Mouse (Mus musculus) CD4-positive, CD25-positive, alpha-beta regulatory T cell, adult 4 months (primary cell): ENCODE results near the gene Eme1. TPM values are rescaled to one million over a fixed set of nuclear protein-coding genes. Genes with fewer than 3 reads are reported as not detected.
A peak's percentile ranks its signal among the peaks of the same experiment; 100 is the strongest.

Experiments
- ATAC-seq: one replicate; pipeline ENCODE4 v1.8.0; 2017
- polyA plus RNA-seq, 2 experiments: library from polyadenylated mRNA; unstranded; fragments of 100-300 nt; shearing (Covaris generic); gene quantifications; one replicate each; pipeline ENCODE4 v1.2.1; 2017

Eme1 gene
- polyA plus RNA-seq, 2 experiments from 2014 or later = 2.0 to 3.1 TPM

DNA sequence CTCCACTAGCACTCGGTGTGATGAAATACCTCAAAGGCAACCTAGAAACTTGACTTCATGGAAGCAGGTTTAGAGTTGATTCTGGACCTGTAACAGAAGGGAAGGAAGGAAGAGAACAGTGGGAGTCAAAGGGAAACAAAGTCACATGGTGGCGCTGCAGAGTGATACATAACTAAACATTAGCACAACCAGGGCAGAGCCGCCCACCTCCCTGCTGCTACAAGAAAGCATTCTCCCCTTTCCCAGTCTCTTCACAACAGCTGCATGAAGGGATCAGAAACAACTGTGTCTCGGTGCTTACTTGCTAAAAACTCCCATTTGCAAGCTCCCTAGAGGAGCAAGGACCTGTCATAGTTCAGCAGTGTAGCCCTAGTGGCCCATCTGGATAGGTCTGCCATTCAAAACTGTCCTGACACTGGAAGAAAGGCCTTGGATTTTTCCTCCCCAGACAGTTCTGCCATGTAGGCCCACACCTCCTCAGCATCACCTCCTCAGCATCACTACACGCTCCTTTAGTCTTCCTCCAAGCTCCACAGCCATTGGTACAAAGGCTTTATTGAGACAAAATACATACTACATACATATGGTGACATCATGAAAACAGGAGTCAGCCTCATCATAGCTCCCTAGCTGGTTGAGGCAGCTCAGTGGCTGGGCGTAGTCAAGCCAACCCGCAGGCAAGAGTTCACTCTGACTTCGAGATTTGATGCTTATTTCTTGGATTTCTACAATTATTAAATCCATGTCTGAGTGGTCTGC, 9.1 kb downstream of the Eme1 start:
- no peak for ATAC-seq

DNA sequence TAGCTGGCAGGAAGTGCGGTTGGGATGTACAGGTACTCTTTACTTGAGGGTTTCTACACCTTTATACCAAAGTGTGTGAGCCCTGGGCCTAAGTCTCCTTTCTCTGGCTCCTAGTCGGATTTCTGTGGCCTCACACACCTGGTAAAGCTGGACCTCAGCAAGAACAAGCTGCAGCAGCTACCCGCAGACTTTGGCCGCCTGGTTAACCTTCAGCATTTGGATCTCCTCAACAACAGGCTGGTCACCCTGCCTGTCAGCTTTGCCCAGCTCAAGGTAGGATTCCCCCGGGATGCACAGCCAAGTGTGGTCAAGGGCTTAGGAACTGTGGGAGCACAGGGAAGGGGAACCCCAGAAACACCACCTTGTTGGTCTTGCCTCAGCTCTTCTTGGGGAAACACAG, 19.3 kb downstream of the Eme1 start:
- ATAC-seq = no peak

DNA sequence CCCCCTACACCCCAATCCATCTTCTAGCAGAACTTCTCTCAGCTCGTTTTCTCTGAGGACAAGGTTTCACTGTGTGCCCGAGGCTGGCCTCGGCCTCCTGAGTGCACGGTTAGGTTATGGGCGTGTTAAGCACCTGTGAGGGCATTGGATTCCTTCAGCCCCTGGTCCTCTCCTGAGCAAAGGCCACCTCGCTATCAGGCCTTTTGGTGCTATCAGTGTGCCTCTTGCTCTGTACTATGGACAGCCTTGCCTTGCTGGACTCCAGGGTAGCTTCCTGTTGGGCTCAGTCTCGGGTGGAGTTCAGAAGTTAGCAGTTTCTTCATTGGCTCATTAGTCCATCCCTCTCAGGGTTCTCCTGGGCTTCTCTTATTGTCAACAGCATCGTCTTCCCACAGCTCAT, 20.8 kb downstream of the Eme1 start:
- ATAC-seq = no peak

DNA sequence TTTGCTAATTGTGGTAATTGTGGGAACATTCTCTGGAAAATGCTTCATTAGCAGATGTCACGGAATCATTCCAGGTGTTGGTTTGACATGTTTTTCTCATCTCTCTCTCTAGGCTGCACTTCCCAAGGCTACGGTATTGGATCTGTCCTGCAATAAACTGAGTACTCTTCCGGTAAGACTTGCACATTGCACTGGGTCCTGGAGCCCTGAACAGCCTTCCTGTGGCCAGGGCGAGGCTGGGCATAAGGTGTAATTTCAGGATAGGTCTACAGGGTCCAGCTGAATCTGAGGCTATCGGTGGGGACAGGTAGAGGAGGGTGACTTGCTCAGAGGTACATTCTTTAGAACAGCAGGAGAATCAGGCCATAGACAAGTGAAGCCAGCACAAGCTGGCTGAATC, 21.8 kb downstream of the Eme1 start:
- ATAC-seq = no peak

DNA sequence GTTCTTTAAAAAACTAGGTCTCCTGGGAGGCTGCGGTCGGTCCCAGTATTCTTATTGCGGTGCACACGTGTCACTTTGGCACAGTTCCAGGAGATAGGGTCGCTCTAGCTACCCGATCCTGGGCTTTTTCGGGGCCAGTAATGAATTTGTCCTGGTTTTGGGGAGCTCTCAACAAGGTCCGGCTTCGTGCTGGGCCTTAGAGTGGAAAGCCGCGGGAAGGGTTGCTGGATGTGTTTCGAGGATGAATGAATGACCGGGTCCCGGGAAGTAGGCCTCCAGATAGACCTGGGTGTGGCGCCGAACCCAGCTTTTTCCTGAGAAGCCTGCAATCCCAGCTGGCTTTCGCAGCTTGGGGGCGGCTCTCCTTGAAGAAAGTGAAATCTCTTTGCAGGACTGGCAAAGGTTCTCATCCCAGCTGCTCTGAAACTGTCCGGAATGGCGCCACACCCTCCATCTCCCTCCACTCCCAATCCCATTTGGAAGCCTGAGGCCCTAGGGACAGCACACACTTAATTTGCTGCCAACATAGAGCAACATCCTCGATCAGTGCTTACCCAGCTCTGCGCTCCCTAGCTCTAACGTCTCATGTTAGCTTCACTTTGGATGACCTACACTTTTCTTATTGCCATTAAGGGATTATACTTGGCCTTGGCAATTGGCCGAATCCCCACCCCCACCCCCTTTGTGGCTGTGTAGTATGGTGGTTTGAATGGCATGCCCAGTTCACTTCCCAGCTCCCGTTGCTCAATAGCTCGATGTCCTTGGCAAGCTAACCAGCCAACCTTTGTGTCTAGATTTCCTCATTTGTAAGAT, 23.4 kb downstream of the Eme1 start:
- ATAC-seq = no peak

DNA sequence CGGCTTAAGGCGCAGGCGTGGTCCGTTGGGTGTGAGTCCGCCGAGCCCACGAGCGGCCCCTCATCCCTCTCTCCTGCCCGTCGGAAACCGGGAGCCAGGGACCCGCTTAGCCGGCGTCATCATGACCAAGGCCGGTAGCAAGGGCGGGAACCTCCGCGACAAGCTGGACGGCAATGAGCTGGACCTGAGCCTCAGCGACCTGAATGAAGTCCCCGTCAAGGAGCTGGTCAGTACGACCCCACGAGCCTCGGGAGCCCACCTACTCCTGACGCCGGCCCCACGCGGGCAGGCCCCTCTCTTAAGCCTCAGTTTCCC, 23.9 kb downstream of the Eme1 start:
- ATAC-seq = no peak

DNA sequence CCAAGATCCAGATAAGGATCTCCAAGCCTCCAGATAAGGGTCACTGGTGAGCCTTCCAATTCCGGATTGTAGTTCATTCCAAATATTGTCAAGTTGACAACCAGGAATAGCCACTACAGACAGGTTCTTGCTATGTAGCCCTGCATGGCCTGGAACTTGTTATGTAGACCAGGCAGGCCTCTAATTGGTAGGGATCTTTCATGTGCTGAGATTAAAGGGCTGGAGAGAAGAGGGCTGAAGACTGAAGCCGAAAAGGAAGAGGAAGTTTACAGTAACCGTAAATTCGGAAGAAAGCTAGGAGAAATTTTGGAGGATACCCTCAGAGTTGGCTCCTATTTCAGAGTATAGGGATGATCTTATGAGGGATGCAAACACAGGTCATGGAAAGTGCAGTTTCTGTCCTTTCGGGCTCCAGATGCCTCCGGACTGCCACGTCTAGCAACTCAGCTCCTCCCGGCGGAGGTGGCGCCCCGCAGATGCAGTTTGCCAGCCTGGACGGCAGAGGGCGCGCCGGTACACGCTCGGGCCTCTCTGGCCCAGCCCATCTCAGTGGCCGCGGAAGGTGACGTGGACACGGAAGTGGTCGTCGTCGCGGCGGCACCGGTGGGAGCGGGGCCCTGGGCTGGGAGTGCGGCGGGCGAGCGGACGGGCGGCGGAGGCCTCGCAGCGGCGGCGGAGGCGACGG, 24.4 kb downstream of the Eme1 start, which contains the start of gene Lrrc59:
Gene Lrrc59, plus strand, starts transcription at position 569 of the 685 bp plus-strand sequence.
- ATAC-seq = peak; percentile 93

DNA sequence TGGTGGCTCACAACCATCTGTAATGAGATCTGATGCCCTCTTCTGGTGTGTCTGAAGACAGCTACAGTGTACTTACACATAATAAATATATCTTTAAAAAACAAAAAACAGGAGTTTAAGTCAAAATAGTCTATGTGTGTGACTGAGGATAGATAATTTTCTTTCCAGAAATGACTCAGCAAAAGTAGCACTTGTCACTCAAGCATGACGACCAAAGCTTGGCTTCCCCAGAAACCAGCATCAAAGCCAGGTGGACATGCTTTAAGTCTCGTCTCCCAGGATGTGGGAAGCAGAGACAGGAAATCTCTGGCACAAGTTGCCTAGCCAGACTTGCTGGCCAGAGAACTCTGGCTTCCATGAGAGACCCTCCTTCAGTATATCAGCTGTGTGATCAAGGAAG, 31.6 kb downstream of the Eme1 start:
- no peak for ATAC-seq

DNA sequence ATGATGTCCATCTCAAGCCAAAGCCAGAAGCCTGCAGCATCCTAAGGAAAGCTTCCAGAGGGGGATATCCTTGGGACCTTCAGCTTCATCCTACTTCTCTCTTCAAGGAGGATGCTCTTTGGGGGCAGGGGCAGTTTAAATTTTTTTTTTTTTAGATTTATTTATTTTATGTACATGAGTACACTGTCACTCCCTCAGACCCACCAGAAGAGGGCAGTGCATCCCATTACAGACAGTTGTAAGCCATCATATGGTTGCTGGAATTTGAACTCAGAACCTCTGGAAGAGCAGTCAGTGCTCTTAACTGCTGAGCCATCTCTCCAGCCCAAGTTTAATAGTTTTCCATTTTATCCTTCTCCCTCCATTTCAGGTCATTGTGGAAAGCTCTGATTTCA, 32.3 kb downstream of the Eme1 start:
- no peak for ATAC-seq

DNA sequence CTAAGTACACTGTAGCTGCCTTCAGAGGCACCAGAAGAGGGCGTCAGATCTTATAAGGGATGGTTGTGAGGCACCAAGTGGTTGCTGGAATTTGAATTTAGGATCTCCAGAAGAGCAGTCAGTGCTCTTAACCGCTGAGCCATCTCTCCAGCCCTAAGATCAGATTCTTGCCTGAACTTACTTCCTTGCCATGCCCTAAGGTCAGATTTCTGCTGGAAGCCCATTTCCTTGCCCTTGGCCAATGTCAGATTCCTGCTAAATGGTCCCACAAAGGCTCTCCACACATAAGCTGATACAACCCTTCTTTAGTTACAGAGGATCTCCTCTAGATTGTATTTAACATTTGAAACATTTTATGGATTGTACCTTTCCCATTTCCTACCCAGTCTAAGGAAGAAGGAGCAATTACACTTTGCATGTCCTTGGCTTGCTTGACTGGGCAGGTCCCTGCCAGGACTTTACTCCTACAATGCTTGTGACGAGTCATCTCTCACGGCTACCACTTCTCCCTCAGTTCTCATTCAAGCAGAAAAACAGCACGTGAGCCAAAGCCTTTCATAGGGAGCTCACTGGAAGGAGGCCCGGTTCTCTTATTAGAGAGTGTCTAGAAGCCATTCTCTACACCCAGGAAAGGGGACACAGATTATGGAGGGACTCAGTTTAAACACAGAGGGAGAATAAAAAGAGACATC, 32.9 kb downstream of the Eme1 start:
- no peak for ATAC-seq

DNA sequence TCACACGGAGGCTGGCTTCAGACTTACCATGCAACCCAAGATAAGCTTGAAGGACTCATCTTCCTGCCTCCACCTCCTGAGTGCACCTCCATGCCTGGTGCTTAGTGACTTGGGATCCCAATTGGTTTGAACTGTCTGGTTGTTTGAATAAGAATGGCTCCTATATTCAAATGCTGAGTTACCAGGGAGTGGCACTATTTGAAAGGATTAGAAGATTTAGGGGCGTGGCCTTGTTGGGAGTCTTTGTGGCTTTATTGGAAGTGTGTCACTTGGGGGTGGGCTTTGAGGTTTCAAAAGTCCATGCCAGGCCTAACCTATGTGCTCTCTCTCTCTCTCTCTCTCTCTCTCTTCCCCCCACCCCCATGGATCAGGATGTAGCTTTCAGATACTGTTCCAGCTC, 36.1 kb downstream of the Eme1 start:
- no peak for ATAC-seq

DNA sequence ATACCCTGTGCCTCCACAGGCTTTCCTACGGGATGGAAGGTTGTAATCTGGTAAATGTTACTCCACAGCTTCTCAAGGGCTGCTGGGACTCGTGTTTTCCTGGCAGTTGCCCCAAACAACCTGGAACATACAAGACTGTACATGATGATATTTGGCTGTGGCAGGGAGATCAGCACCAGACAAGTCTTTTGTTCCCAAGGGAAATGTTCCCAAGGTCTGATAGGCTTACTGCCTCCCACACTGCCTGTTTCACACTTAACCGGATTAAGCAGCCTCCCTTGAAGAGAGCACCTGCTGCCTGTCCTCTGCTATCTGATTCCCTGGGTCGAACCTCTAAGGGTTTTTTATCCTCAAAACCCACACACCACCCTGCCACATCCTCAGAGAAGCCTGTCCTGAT, 38.3 kb downstream of the Eme1 start:
- ATAC-seq = no peak

DNA sequence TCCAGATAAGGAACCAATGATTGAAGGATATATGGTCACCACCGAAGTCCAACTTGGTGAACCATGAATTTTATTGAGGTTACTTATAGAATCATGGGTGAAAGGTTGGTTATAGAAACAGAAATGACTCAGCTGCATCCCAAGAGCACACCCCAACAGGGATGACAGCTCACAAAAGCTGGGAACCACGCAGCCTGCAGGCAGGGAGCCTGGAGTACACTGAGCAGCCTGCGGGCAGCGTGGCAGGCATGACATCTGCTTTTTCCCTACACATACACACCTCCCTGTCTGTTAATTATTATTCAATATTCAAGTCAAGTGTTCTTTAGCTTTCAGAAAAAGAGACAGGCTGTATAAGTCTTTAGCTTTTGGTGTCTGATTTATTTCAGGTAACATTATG, 39.2 kb downstream of the Eme1 start:
- ATAC-seq = no peak

DNA sequence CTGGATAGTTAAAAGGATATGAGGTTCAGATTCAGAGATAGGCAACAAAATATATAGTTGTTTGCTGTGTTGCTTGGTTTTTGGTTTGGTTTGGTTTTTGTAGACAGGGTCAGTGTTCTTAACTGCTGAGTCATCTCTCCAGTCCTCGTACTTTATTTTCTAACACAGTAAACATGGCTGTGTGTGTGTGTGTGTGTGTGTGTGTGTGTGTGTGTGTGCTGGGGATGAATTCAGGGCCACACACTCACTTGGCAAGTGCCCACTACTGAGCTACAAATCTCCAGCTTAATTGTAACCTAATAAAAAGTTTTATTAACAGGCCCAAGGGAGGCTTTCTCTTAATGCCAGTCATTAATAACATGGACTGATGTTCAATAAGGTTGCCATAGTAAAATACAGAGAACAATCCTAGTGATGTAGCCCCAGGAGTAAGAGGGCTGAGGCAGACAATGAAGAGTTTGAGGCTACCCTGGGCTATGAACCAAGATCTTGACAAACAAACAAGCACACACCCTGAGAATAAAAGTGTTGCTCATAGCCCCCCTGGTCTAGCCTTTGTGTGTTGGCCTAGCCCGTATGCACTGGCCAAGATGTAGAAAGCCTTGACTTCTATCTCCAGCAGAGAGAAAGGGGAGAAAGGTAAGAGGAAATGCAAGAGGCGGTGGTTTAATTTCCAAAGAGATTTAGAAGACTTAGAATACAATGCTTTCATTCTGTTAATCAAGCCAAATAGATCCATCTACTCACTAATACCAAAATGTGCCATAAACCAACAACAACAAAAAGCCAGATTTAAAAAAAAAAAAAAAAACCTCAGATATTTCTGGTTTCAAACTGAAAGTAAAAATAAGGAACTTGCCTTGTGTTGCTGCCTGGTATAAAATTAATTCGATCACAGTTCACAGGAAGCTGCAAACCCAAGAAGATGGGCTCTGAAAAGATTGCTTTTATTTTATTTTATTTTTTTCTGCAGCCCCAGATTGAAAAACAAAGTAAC, 42.7 kb downstream of the Eme1 start:
- ATAC-seq = no peak

DNA sequence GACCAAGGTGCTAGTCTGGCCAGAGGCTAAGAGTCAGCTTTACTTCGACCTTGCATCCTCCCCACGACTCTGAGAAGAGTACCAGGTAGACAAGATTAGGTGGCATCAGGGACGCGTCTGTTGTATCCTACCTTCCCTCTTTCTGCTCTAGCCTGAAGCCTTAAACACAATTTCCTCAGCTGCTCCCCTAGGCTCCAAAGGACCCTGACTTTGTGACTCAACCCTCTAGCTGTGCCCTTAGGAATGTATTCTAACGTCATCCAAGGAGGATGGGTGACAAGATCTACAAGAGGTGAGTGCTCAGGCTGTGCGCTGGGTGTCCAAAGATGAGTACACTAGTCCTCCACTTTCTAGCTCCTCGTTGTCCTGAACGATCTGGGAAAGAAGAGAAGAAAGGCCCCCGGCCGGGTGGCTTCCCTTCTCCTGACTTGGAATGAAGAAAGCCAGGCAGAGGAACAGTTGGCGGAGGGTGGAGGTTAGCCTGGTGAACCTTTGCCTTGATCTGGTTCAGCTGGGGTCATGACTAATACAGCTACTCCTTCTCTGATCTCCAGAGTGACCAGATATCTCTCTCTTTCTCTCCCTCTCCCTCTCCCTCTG, 51.3 kb downstream of the Eme1 start:
- ATAC-seq = no peak

DNA sequence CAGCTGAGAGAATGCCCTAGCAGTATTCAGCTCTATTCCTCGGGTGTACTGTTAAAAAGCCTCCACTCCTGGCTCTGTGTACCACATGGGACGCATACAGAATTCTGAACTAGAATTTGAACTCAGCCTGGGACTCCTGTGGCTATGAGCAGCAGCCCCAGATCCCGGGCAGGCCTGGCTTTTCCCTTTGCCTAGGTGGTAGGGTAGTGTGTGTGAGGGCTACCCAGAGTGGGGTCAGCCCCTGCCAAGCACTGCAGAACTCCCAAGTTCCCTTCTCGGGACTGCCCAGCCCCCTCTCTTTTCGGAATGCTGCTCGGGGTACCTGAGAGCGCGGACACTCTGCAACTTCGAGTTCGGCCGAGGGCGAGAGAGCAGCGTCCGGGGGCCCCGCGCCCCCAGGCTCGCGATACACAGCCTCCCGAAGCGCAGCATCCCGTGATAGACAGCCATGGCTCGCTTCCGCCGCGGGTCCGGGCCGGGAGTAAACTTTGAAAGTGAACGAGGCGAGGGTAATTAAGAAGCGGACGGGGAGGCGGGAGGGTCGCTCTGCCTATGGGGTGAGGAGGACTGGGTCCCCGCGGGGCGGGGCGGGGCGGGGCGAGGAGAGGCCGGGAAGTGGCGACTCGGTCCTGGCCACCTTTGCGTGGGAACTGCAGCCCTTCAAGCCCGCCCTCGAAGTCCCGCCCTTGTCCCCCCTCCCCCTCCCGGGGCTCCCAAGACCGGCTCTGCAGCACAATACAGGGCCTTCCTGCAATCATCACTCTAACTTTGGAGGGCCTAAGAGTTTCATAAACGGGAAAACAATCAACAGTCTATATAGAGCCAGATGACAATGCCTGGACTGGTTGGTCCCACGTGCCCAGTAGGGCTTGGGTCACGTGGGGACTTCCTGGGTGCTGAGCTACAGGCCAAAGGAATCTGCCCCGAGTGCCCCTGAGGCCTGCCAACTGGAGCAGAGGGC, 52.2 kb downstream of the Eme1 start, which contains the start of gene Acsf2:
Gene Acsf2, minus strand, starts transcription at position 551 of the 961 bp plus-strand sequence.
- ATAC-seq = peak; percentile 88

DNA sequence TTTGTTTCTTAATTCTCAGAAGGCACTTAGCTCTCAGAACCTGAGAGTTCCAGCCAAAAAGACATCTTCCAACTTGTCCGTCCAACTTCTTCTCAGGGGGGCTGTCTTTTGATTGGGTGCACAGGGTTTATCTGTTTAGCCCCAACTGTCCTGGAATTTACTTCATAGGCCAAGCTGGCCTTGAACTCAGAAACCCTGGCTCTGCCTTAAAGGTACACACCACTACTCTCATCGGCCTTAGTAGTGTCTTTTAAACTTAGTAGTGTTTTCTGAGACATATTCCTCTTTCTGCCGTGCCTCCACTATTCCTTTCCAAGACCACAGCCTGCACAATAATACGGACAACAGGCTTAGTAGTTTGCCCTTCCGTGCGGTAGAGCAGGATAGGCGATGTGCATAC, 53.3 kb downstream of the Eme1 start:
- no peak for ATAC-seq

DNA sequence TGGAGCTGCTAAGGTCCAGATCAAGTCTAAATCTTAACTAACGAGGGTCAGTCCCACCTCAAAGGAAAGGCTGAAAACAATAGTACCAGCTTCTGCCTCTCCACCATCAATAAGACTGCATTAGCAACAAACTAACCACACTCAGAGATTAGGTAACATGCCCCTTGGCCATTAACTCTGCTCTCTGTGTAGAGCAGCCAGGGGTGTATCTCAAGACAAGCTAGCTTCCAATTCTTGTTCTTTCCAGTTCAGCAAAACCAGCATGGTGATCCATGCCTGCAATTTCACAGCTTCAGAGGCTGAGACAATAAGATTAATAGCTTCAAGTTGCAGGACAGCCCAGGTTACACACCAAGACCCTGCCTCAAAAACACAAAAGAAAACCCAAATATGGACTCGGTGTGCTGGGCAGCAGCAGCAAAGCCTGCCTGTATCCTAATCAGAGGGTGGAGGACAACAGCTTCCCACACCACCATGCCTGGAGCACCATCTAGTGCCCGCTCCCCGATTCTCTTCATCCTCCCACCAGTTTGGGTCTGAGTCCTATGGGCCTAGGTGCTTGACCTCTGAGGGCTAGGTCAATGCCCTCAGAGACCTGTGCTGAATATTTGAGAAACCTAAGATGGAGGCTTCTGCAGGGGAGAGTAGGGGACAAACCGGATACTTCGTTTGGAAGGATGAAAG, 55.2 kb downstream of the Eme1 start:
- no peak for ATAC-seq

DNA sequence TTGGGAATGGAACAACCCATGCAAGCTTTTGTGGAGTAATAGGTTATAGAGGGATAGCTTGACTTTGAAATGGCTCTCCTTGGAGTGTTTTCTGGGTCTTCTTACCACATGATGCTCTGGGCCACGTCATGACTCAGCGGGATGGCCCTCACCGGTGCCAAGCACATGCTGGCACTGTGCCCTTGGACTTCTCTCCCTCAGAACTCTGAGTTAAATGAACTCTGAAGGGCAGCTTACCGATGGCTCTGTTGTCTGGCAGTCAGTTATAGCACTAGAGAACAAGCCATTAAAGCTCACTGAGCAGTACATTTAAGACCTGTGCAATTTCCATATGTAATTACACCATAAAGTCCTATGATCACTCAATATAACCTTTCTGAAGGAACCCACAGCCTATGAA, 56.4 kb downstream of the Eme1 start:
- no peak for ATAC-seq
